Mouse (Mus musculus) kidney, postnatal 0 days (tissue): ENCODE measurements around the gene Adam26b. TPM values are rescaled to one million over a fixed set of nuclear protein-coding genes. Genes with fewer than 3 reads are reported as not detected.
"Not testable (repeated sequence)": the region's sequence is repeated elsewhere in the genome, so short reads cannot be mapped to it uniquely, and the experiment has no call there.

Experiments
- ATAC-seq: fragments of 200-750 bp; cut with Nextera tagmentation; replicated peaks from 2 replicates; pipeline ENCODE4 v1.8.0; 2017; ENCODE audit warnings: low read depth, moderate number of reproducible peaks, moderate TSS enrichment, moderate library complexity; ENCODE audit not compliant: low FRiP score
- DNase-seq: peaks from one replicate; pipeline ENCODE4 v3.0.0-alpha.2; 2016; ENCODE audit warnings: low spot score
- H3K27ac ChIP-seq: fragments of 300-500 bp; sonication (generic); 2 replicates; pipeline ENCODE4 v1.5.1; 2014; ENCODE audit warnings: mild to moderate bottlenecking
- H3K27me3 ChIP-seq: fragments of 300-500 bp; sonication (generic); 2 replicates; pipeline ENCODE4 v1.6.1; 2014; ENCODE audit warnings: low read length, mixed read lengths; ENCODE audit not compliant: insufficient read depth
- H3K36me3 ChIP-seq: fragments of 300-500 bp; sonication (generic); 2 replicates; pipeline ENCODE4 v1.6.1; 2014; ENCODE audit warnings: low read length, mixed read lengths; ENCODE audit not compliant: insufficient read depth
- H3K4me1 ChIP-seq: fragments of 300-500 bp; sonication (generic); replicated peaks from 2 replicates; pipeline ENCODE4 v1.6.1; 2014; ENCODE audit warnings: antibody characterized with exemption, low read length, mixed read lengths; ENCODE audit not compliant: insufficient read depth
- H3K4me2 ChIP-seq: fragments of 300-500 bp; sonication (generic); 2 replicates; pipeline ENCODE4 v1.6.1; 2014; ENCODE audit warnings: mild to moderate bottlenecking, low read length, moderate library complexity, mixed read lengths
- H3K4me3 ChIP-seq: fragments of 300-500 bp; sonication (generic); replicated peaks from 2 replicates; pipeline ENCODE4 v1.5.1; 2014; ENCODE audit warnings: low read depth, low read length
- H3K9ac ChIP-seq: fragments of 300-500 bp; sonication (generic); 2 replicates; pipeline ENCODE4 v1.6.1; 2014; ENCODE audit warnings: low read depth, low read length
- H3K9me3 ChIP-seq: fragments of 300-500 bp; sonication (generic); replicated peaks from 2 replicates; pipeline ENCODE4 v1.6.1; 2016; ENCODE audit warnings: low read length, inconsistent platforms, mixed read lengths
- WGBS: fragments of 180-500 bp; shearing (Covaris S2); extraction: QIAGEN DNeasy Blood & Tissue Kit; methylation state at CpG from one replicate; pipeline ENCODE4 v1.1.7; 2014; 5-methylcytosine and 5-hydroxymethylcytosine counted together
- polyA plus RNA-seq: library from polyadenylated mRNA; unstranded; fragments of >200 nt; fragmentation: Nextera tagmentation; extraction: Ambion mirVana; gene quantifications from 2 replicates; pipeline ENCODE4 v1.2.1, GENCODE M21; 2015

Gene Adam26b
- not detected in 2 replicates for polyA plus RNA-seq

GRCm38 (mm10) chr8:43528006-43528405 lies at the start of gene Adam26b:
Gene Adam26b (minus strand): TSS chr8:43528106.
- not testable (repeated sequence) for H3K4me3 ChIP-seq, H3K9ac ChIP-seq

GRCm38 (mm10) chr8:43576607-43577006 lies 48.7 kb upstream of the Adam26b start, which contains the start of gene Adam26a:
Gene Adam26a (minus strand): TSS chr8:43576707.
- not testable (repeated sequence) for H3K36me3 ChIP-seq, H3K9me3 ChIP-seq, ATAC-seq, H3K27ac ChIP-seq, H3K4me2 ChIP-seq, DNase-seq, H3K9ac ChIP-seq, H3K27me3 ChIP-seq, H3K4me1 ChIP-seq, H3K4me3 ChIP-seq
- 97% methylated on average over 2 of the region's 2 CpGs for WGBS

More at GRCm38 (mm10) chr8:43528006-43528405, at the start of gene Adam26b:
- not testable (repeated sequence) for H3K27me3 ChIP-seq, ATAC-seq, H3K27ac ChIP-seq, DNase-seq, H3K4me1 ChIP-seq, H3K36me3 ChIP-seq, H3K4me2 ChIP-seq, H3K9me3 ChIP-seq

Other genes starting within 250 kb of the Adam26b start
- gene Zfp42, start 221.1 kb downstream of the Adam26b start, polyA plus RNA-seq: not detected in 2 replicates
- not detected in 2 replicates for gene Adam26a, start 48.6 kb upstream of the Adam26b start, polyA plus RNA-seq
- gene Gm5346, start 99.2 kb upstream of the Adam26b start, polyA plus RNA-seq: not detected in 2 replicates
- gene Adam34, start 181.9 kb upstream of the Adam26b start, polyA plus RNA-seq: not detected in 2 replicates